Mouse (Mus musculus) MEL (cell line): Measurements from ENCODE around the gene Angptl8. TPM values are rescaled to one million over a fixed set of nuclear protein-coding genes. Genes with fewer than 3 reads are reported as not detected.

Source experiments
- DNase-seq: peaks from one replicate; pipeline ENCODE4 v3.0.0; 2011; ENCODE audit warnings: low read depth, low spot score
- H3K27ac ChIP-seq: 2 replicates; pipeline ENCODE4 v1.5.1; 2012; ENCODE audit warnings: low read depth, mild to moderate bottlenecking, control low read depth, low read length, moderate library complexity; ENCODE audit not compliant: control insufficient read depth
- H3K27me3 ChIP-seq, 2 experiments: fragments of 150-350 bp in 1 of 2; sonication (generic) in 1 of 2; 2 replicates each; pipeline ENCODE4 v1.6.1; 2012; ENCODE audit warnings: low read length in 2 of 2, mild to moderate bottlenecking in 2 of 2, improper control_type of control experiment in 1 of 2, moderate library complexity in 1 of 2; ENCODE audit not compliant: insufficient read depth in 2 of 2, control insufficient read depth in 1 of 2
- H3K36me3 ChIP-seq, 2 experiments: 2 replicates each; pipeline ENCODE4 v1.6.1; 2012 to 2014; ENCODE audit warnings: low read length in 2 of 2, improper control_type of control experiment in 1 of 2, inconsistent platforms in 1 of 2, mild to moderate bottlenecking in 1 of 2; ENCODE audit not compliant: insufficient read depth in 2 of 2, control insufficient read depth in 1 of 2
- H3K4me1 ChIP-seq, 2 experiments: fragments of 150-350 bp in 1 of 2; sonication (generic) in 1 of 2; 2 replicates each; pipeline ENCODE4 v1.6.1; 2012; ENCODE audit warnings: low read length in 2 of 2, improper control_type of control experiment in 1 of 2, mild to moderate bottlenecking in 1 of 2; ENCODE audit not compliant: insufficient read depth in 2 of 2, control insufficient read depth in 1 of 2
- H3K4me3 ChIP-seq, 2 experiments: fragments of 150-350 bp in 1 of 2; sonication (generic) in 1 of 2; 2 replicates each; pipeline ENCODE4 v1.5.1; 2012; ENCODE audit warnings: low read depth in 2 of 2, low read length in 2 of 2, mild to moderate bottlenecking in 2 of 2, moderate library complexity in 2 of 2, control low read depth in 1 of 2, improper control_type of control experiment in 1 of 2; ENCODE audit not compliant: control insufficient read depth in 1 of 2, insufficient read depth in 1 of 2
- H3K79me2 ChIP-seq: 2 replicates; pipeline ENCODE4 v1.6.1; 2012; ENCODE audit warnings: mild to moderate bottlenecking, low read length, moderate library complexity; ENCODE audit not compliant: control insufficient read depth, poor library complexity, insufficient read depth
- H3K9ac ChIP-seq: 2 replicates; pipeline ENCODE4 v1.6.1; 2012; ENCODE audit warnings: low read depth, mild to moderate bottlenecking, control low read depth, low read length, moderate library complexity; ENCODE audit not compliant: control insufficient read depth, poor library complexity, severe bottlenecking
- H3K9me3 ChIP-seq: fragments of 150-350 bp; sonication (generic); replicated peaks from 2 replicates; pipeline ENCODE4 v1.6.1; 2012; ENCODE audit warnings: mild to moderate bottlenecking, low read length, improper control_type of control experiment, moderate library complexity; ENCODE audit not compliant: insufficient read depth
- BHLHE40 ChIP-seq: IDR thresholded peaks from 2 replicates; pipeline ENCODE4 v1.6.1; 2012; ENCODE audit warnings: low read depth, mild to moderate bottlenecking, inconsistent platforms, low read length, improper control_type of control experiment, borderline replicate concordance
- CHD1 ChIP-seq: IDR thresholded peaks from 2 replicates; pipeline ENCODE4 v1.6.1; 2012; ENCODE audit warnings: low read depth, mild to moderate bottlenecking, inconsistent platforms, low read length, improper control_type of control experiment
- CTCF ChIP-seq, 3 experiments: IDR thresholded peaks in 2 of 3; conservative IDR thresholded peaks in 1 of 3; 2 replicates each; pipeline ENCODE4 v1.5.1; 2011 to 2012; ENCODE audit warnings: low read length in 3 of 3, low read depth in 2 of 3, mild to moderate bottlenecking in 2 of 3, improper control_type of control experiment in 1 of 3, inconsistent platforms in 1 of 3, mixed read lengths in 1 of 3, moderate library complexity in 1 of 3; ENCODE audit not compliant: control insufficient read depth in 1 of 3, insufficient read depth in 1 of 3, poor library complexity in 1 of 3, severe bottlenecking in 1 of 3
- E2F4 ChIP-seq: IDR thresholded peaks from 2 replicates; pipeline ENCODE4 v1.6.1; 2011; ENCODE audit warnings: low read depth, low read length, improper control_type of control experiment, borderline replicate concordance
- ELF1 ChIP-seq: IDR thresholded peaks from 2 replicates; pipeline ENCODE4 v1.6.1; 2014; ENCODE audit warnings: low read depth, mild to moderate bottlenecking, inconsistent platforms, low read length, improper control_type of control experiment, moderate library complexity
- EP300 ChIP-seq, 2 experiments: IDR thresholded peaks; 2 replicates each; pipeline ENCODE4 v1.6.1; 2011; ENCODE audit warnings: improper control_type of control experiment in 2 of 2, low read length in 2 of 2, low read depth in 1 of 2, mild to moderate bottlenecking in 1 of 2
- ETS1 ChIP-seq: IDR thresholded peaks from 2 replicates; pipeline ENCODE4 v1.6.1; 2012; ENCODE audit warnings: low read depth, mild to moderate bottlenecking, inconsistent platforms, low read length, improper control_type of control experiment, moderate library complexity
- GABPA ChIP-seq: IDR thresholded peaks from 2 replicates; pipeline ENCODE4 v1.6.1; 2012; ENCODE audit warnings: low read depth, mild to moderate bottlenecking, inconsistent platforms, low read length, improper control_type of control experiment, moderate library complexity
- GATA1 ChIP-seq: IDR thresholded peaks from 2 replicates; pipeline ENCODE4 v1.6.1; 2011; ENCODE audit warnings: low read depth, low read length, improper control_type of control experiment
- HCFC1 ChIP-seq: IDR thresholded peaks from 2 replicates; pipeline ENCODE4 v1.6.1; 2012; ENCODE audit warnings: low read depth, mild to moderate bottlenecking, inconsistent platforms, low read length, improper control_type of control experiment, moderate library complexity
- JUND ChIP-seq: IDR thresholded peaks from 2 replicates; pipeline ENCODE4 v1.6.1; 2011; ENCODE audit warnings: low read depth, mild to moderate bottlenecking, improper control_type of control experiment, low read length
- KAT2A ChIP-seq: conservative IDR thresholded peaks from 2 replicates; pipeline ENCODE4 v1.6.1; 2012; ENCODE audit warnings: low read depth, low read length, improper control_type of control experiment, inconsistent platforms
- MAFK ChIP-seq: IDR thresholded peaks from 2 replicates; pipeline ENCODE4 v1.6.1; 2011; ENCODE audit warnings: low read depth, mild to moderate bottlenecking, low read length, improper control_type of control experiment, borderline replicate concordance
- MAX ChIP-seq: IDR thresholded peaks from 2 replicates; pipeline ENCODE4 v1.6.1; 2011; ENCODE audit warnings: low read length, improper control_type of control experiment
- MAZ ChIP-seq: IDR thresholded peaks from 2 replicates; pipeline ENCODE4 v1.6.1; 2012; ENCODE audit warnings: low read depth, mild to moderate bottlenecking, inconsistent platforms, low read length, improper control_type of control experiment
- MEF2A ChIP-seq: IDR thresholded peaks from 2 replicates; pipeline ENCODE4 v1.6.1; 2014; ENCODE audit warnings: low read depth, mild to moderate bottlenecking, inconsistent platforms, low read length, improper control_type of control experiment; ENCODE audit not compliant: poor library complexity, insufficient replicate concordance, severe bottlenecking; ENCODE audit errors: extremely low read depth
- MXI1 ChIP-seq: IDR thresholded peaks from 2 replicates; pipeline ENCODE4 v1.6.1; 2011; ENCODE audit warnings: mild to moderate bottlenecking, low read depth, low read length, improper control_type of control experiment
- MYB ChIP-seq: IDR thresholded peaks from 2 replicates; pipeline ENCODE4 v1.6.1; 2011; ENCODE audit warnings: mild to moderate bottlenecking, low read depth, low read length, improper control_type of control experiment
- MYC ChIP-seq: IDR thresholded peaks from 2 replicates; pipeline ENCODE4 v1.6.1; 2011; ENCODE audit warnings: low read depth, mild to moderate bottlenecking, low read length, improper control_type of control experiment, moderate library complexity
- NELFE ChIP-seq: IDR thresholded peaks from 2 replicates; pipeline ENCODE4 v1.6.1; 2011; ENCODE audit warnings: low read depth, low read length, improper control_type of control experiment
- NRF1 ChIP-seq: IDR thresholded peaks from 2 replicates; pipeline ENCODE4 v1.6.1; 2014; ENCODE audit warnings: low read depth, mild to moderate bottlenecking, inconsistent platforms, low read length, improper control_type of control experiment, moderate library complexity; ENCODE audit not compliant: poor library complexity, insufficient read depth, severe bottlenecking
- POLR2A ChIP-seq, 2 experiments: IDR thresholded peaks; 2 replicates each; pipeline ENCODE4 v1.6.1; 2011 to 2012; ENCODE audit warnings: low read length in 2 of 2, mild to moderate bottlenecking in 2 of 2, control low read depth in 1 of 2, improper control_type of control experiment in 1 of 2, low read depth in 1 of 2, moderate library complexity in 1 of 2; ENCODE audit not compliant: control insufficient read depth in 1 of 2, insufficient read depth in 1 of 2, poor library complexity in 1 of 2
- POLR2AphosphoS2 ChIP-seq: IDR thresholded peaks from 2 replicates; pipeline ENCODE4 v1.6.1; 2011; ENCODE audit warnings: low read length, improper control_type of control experiment
- POLR2AphosphoS5 ChIP-seq: IDR thresholded peaks from 2 replicates; pipeline ENCODE4 v1.6.1; 2012; ENCODE audit warnings: low read depth, borderline replicate concordance, mild to moderate bottlenecking, inconsistent platforms, low read length, moderate library complexity, mixed read lengths
- RAD21 ChIP-seq: IDR thresholded peaks from 2 replicates; pipeline ENCODE4 v1.6.1; 2011; ENCODE audit warnings: mild to moderate bottlenecking, low read depth, low read length, improper control_type of control experiment
- RCOR1 ChIP-seq: IDR thresholded peaks from 2 replicates; pipeline ENCODE4 v1.6.1; 2012; ENCODE audit warnings: low read depth, mild to moderate bottlenecking, inconsistent platforms, low read length, improper control_type of control experiment
- SIN3A ChIP-seq: IDR thresholded peaks from 2 replicates; pipeline ENCODE4 v1.6.1; 2012; ENCODE audit warnings: low read length, improper control_type of control experiment, inconsistent platforms
- SMC3 ChIP-seq: IDR thresholded peaks from 2 replicates; pipeline ENCODE4 v1.6.1; 2011; ENCODE audit warnings: low read depth, low read length, improper control_type of control experiment
- TAL1 ChIP-seq: IDR thresholded peaks from 2 replicates; pipeline ENCODE4 v1.6.1; 2012; ENCODE audit warnings: mild to moderate bottlenecking, inconsistent platforms, low read length, moderate library complexity, mixed read lengths
- TBP ChIP-seq: IDR thresholded peaks from 2 replicates; pipeline ENCODE4 v1.8.0; 2011; ENCODE audit warnings: low read depth, low read length, improper control_type of control experiment
- TCF12 ChIP-seq: IDR thresholded peaks from 2 replicates; pipeline ENCODE4 v1.6.1; 2014; ENCODE audit warnings: low read depth, mild to moderate bottlenecking, inconsistent platforms, low read length, improper control_type of control experiment, moderate library complexity
- UBTF ChIP-seq: IDR thresholded peaks from 2 replicates; pipeline ENCODE4 v1.6.1; 2012; ENCODE audit warnings: low read depth, mild to moderate bottlenecking, inconsistent platforms, low read length, improper control_type of control experiment, moderate library complexity, borderline replicate concordance; ENCODE audit not compliant: insufficient read depth
- USF1 ChIP-seq: IDR thresholded peaks from 2 replicates; pipeline ENCODE4 v1.6.1; 2014; ENCODE audit warnings: low read depth, mild to moderate bottlenecking, inconsistent platforms, low read length, improper control_type of control experiment, moderate library complexity
- USF2 ChIP-seq, 2 experiments: IDR thresholded peaks; 2 replicates each; pipeline ENCODE4 v1.6.1; 2011 to 2012; ENCODE audit warnings: improper control_type of control experiment in 2 of 2, low read length in 2 of 2, borderline replicate concordance in 1 of 2, inconsistent platforms in 1 of 2, low read depth in 1 of 2, mild to moderate bottlenecking in 1 of 2; ENCODE audit not compliant: insufficient read depth in 1 of 2
- ZC3H11A ChIP-seq: IDR thresholded peaks from 2 replicates; pipeline ENCODE4 v1.6.1; 2012; ENCODE audit warnings: low read depth, mild to moderate bottlenecking, inconsistent platforms, low read length, improper control_type of control experiment
- ZKSCAN1 ChIP-seq: IDR thresholded peaks from 2 replicates; pipeline ENCODE4 v1.6.1; 2012; ENCODE audit warnings: low read depth, mild to moderate bottlenecking, inconsistent platforms, low read length, improper control_type of control experiment, moderate library complexity
- ZMIZ1 ChIP-seq: IDR thresholded peaks from 2 replicates; pipeline ENCODE4 v1.6.1; 2012; ENCODE audit warnings: low read depth, mild to moderate bottlenecking, inconsistent platforms, low read length, improper control_type of control experiment, moderate library complexity
- ZNF384 ChIP-seq: IDR thresholded peaks from 2 replicates; pipeline ENCODE4 v1.6.1; 2012; ENCODE audit warnings: low read depth, mild to moderate bottlenecking, inconsistent platforms, low read length, improper control_type of control experiment
- polyA plus RNA-seq, 2 experiments: library from polyadenylated mRNA; stranded (reverse) in 1 of 2; unstranded in 1 of 2; fragments of >175 nt in 1 of 2; fragments of >200 nt in 1 of 2; gene quantifications; 2 replicates each; pipeline versions ENCODE4 v1.2.1 to v1.2.4; 2012; ENCODE audit warnings: low replicate concordance in 2 of 2, low read depth in 1 of 2; ENCODE audit not compliant: insufficient read length in 2 of 2, insufficient read depth in 1 of 2, missing spikeins in 1 of 2
- total RNA-seq: library from RNA; depleted of rRNA; stranded (reverse); fragments of 300-350 nt; gene quantifications from 2 replicates; pipeline ENCODE4 v1.2.3, GENCODE M21; 2012

Gene Angptl8
- total and polyA plus RNA-seq, 3 experiments, result 0.25 TPM; not detected in 2

GRCm38 (mm10) chr9:21808561-21808960 is 26.7 kb upstream of the Angptl8 start:
- no peaks in the 10 kb centered on the region for H3K27me3 ChIP-seq
- H3K9me3 ChIP-seq, result no peaks in the 10 kb centered on the region
- H3K79me2 ChIP-seq, result no peaks in the 10 kb centered on the region
- no peak overlapping the region for H3K4me3 ChIP-seq
- H3K4me1 ChIP-seq, result peaks cover 0 to 3% of the 10 kb centered on the region in 2 experiments; a peak in 1 of 4 replicates
- H3K9ac ChIP-seq, result no peak overlapping the region
- no peak overlapping the region for H3K27ac ChIP-seq
- DNase-seq, result peak; percentile 77
- H3K36me3 ChIP-seq, result no peaks in the 10 kb centered on the region
- TF ChIP-seq SIN3A, result 0 out of 2 replicates have a peak, but pooled peaks have one; percentile 29
- no peak for TF ChIP-seq TCF12
- no peak for TF ChIP-seq MYB
- TF ChIP-seq MAFK, result no peak
- no peak for TF ChIP-seq JUND
- 0 out of 2 replicates have a peak, but pooled peaks have one; percentile 23 for TF ChIP-seq MYC
- peak; percentile 12; the same call in 1 of the 2 replicates for TF ChIP-seq ZC3H11A
- no peak for TF ChIP-seq MAZ
- no peak for TF ChIP-seq EP300 (IDR thresholded peaks at IDR 0.05; ENCODE audit: low read depth in 1 of 2, low read length in 2 of 2)
- no peak for TF ChIP-seq ZKSCAN1
- no peak for TF ChIP-seq CHD1
- TF ChIP-seq GATA1, result no peak
- no peak for TF ChIP-seq ZMIZ1
- peak; percentile 59 to 82 (median 76) for TF ChIP-seq CTCF (IDR thresholded peaks at IDR 0.05 in 2 of 3, conservative IDR thresholded peaks at IDR 0.05 in 1 of 3; ENCODE audit: control insufficient read depth in 1 of 3, insufficient read depth in 1 of 3, low read depth in 2 of 3, low read length in 3 of 3, poor library complexity in 1 of 3, severe bottlenecking in 1 of 3)
- no peak for TF ChIP-seq GABPA
- TF ChIP-seq BHLHE40, result no peak
- peak; percentile 51 for TF ChIP-seq RAD21
- no peak for TF ChIP-seq POLR2AphosphoS2
- TF ChIP-seq NELFE, result no peak
- no peak for TF ChIP-seq TAL1
- TF ChIP-seq ETS1, result no peak
- TF ChIP-seq MAX, result 0 out of 2 replicates have a peak, but pooled peaks have one; percentile 21
- no peak for TF ChIP-seq KAT2A
- peak; percentile 65 for TF ChIP-seq SMC3
- no peak for TF ChIP-seq POLR2AphosphoS5
- no peak for TF ChIP-seq NRF1
- TF ChIP-seq MEF2A, result no peak
- TF ChIP-seq HCFC1, result no peak
- no peak for TF ChIP-seq ELF1
- no peak for TF ChIP-seq MXI1
- TF ChIP-seq USF1, result no peak
- no peak for TF ChIP-seq E2F4
- TF ChIP-seq POLR2A (IDR thresholded peaks at IDR 0.05; ENCODE audit: control insufficient read depth in 1 of 2, insufficient read depth in 1 of 2, low read depth in 1 of 2, low read length in 2 of 2, poor library complexity in 1 of 2), result no peak
- TF ChIP-seq RCOR1, result 0 out of 2 replicates have a peak, but pooled peaks have one; percentile 5
- no peak for TF ChIP-seq USF2 (IDR thresholded peaks at IDR 0.05; ENCODE audit: borderline replicate concordance in 1 of 2, insufficient read depth in 1 of 2, low read depth in 1 of 2, low read length in 2 of 2)
- no peak for TF ChIP-seq UBTF
- no peak for TF ChIP-seq TBP
- TF ChIP-seq ZNF384, result no peak
